Mouse (Mus musculus) urinary bladder, postnatal 4 days (tissue): ENCODE data around the gene Rbfox1.

Source experiments
- DNase-seq, 2 experiments: peaks; one replicate each; pipeline ENCODE4 v3.0.0; 2021 to 2022; ENCODE audit warnings: low spot score in 2 of 2

Gene Rbfox1

DNA sequence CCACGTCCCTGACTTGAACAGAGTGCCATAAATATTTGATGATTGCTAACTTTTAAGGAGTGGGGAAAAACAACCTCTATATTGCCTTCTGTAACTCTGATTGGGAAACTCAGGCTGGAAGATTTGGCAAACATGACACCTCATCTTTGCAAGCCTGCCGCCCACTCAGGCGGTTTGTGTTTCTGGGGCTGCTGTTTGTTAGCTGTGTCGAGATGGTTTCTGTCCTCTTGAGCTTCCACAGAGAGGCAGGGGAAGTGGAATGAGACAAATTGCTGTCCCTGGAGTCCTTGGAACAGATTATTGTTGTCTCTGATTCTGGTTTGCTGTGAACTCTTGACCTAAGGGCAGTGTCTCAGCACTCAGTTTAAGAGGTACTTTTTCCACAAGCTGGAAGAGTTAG, 1327.6 kb downstream of the Rbfox1 start:
- no peak for DNase-seq

DNA sequence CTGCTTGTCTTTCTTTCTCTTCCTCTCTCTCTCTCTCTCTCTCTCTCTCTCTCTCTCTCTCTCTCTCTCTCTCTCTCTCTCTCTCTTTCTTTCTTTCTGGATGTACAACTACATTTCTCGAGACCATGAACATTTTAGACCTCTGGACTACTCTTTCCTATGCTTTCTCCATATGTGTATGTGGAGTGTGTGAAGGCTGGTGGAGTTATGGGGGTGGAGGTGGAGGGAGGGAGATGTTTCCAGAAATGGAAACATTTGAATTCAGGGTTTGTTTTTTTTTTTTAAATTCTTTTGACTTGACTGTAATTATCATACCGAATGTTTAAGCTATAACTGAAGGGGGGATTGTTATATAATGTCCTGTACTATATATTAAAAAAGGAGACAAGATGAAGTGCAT, 1338.1 kb downstream of the Rbfox1 start:
- no peak for DNase-seq

GRCm38 (mm10) chr16:7226000-7226399, 1340.8 kb downstream of the Rbfox1 start:
- no peak for DNase-seq

DNA sequence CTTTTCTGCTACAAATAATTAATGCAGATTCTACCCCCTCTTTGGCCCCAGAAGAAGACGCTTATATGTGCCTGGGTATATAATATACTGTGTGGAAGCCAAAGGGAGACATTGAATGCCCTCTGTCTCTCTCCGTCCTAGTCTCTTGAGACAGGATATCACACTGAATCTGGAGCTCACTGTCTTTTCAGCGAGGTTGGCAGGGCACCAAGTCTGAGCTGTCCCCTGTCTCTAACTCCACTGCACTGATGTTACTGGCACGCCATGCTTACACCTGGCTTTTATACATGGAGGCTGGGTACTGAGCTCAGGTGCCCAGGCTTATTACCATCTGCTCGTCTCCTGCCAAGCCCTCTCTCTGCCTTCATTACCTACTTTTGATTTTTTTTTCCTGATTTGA, 1343.1 kb downstream of the Rbfox1 start:
- no peak for DNase-seq

GRCm38 (mm10) chr16:7229232-7229631, 1344.1 kb downstream of the Rbfox1 start:
- no peak for DNase-seq

GRCm38 (mm10) chr16:7241627-7242026, 1356.5 kb downstream of the Rbfox1 start:
- no peak for DNase-seq

- no peak for DNase-seq
Observed at GRCm38 (mm10) chr16:7242501-7242900, 1357.3 kb downstream of the Rbfox1 start.

GRCm38 (mm10) chr16:7244382-7244781, 1359.2 kb downstream of the Rbfox1 start:
- DNase-seq: no peak

DNA sequence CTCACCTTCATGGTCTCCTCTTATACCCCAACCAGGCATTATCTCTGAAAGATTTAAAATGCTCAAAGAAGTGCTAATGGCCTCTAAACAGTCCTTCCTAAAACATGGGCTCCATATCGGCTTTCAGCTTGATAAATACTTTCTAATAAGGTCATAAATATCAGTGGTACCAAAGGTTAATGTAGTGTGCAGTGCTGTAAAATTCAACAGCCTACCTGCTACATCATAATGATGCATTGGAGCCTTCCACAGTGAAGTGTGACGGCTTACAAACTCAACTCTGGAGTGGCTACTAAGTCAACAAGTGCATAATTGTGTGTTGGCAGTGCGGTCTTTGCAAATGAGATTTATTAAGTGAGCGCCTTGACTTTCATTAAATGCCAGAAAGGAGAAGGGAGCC, 1366.5 kb downstream of the Rbfox1 start:
- DNase-seq: no peak

- no peak for DNase-seq
Observed at GRCm38 (mm10) chr16:7257366-7257765, 1372.2 kb downstream of the Rbfox1 start.

DNA sequence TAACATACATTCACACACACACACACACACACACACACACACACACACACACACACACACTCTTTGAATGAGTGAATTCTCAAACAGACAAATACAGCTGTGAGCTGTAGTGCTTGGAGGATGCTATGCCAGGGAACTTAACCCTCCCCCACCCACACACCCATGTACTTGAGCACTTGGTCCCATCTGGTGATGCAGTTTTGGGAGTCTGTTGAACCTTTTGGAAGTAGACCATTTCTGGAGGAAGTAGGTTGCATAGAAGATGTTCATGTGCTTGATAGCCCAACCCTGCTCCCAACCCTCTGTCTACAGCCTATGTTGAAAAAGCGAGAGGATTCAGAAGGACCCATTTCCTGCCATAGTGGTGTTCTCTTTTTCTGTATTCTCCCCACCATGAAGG, 1378.1 kb downstream of the Rbfox1 start:
- DNase-seq: no peak

- no peak for DNase-seq
Observed at GRCm38 (mm10) chr16:7265715-7266114, 1380.6 kb downstream of the Rbfox1 start.

GRCm38 (mm10) chr16:7275501-7275900, 1390.3 kb downstream of the Rbfox1 start:
- DNase-seq: no peak

- no peak for DNase-seq
Observed at GRCm38 (mm10) chr16:7275901-7276300, 1390.7 kb downstream of the Rbfox1 start.

GRCm38 (mm10) chr16:7279544-7279943, 1394.4 kb downstream of the Rbfox1 start:
- no peak for DNase-seq

GRCm38 (mm10) chr16:7282257-7282656, 1397.1 kb downstream of the Rbfox1 start:
- no peak for DNase-seq

DNA sequence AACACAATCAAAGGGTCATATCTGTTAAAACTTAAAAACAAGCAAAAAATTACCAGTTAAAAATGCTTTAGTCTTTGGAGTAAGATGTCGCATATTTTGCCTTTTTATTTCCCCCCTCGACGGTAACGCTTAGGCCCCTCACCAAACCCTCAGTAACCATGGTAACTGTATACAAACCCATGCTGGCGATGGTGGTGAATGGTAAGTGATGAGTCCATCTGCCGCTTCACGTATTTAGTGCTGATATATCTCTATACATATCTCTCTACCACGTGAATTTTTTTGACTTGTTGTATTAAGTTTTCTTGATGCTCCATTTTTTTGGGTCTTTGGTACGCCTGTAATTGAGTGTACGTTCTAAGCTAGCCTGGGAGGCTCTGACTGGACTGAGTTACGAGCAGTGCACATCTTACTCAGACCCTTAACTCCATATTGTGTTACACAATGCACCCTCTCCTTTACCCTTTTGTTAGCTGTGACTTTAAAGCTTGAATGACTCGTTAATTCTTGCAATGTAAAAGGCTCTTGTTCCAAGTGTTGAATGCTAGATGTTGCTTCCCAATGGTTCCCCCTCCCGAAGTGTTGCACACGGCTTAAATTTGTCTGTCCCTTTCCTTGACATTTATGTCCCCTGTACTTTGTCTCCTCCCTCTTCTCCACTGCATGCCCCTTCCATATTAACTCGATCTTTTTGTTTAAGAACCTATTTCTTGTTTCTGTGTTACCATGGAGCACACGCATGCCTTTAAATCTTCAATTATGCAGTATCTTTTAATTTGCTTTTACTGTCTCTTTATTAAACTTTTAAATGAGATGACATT, 1408.0 kb downstream of the Rbfox1 start:
- no peak for DNase-seq

GRCm38 (mm10) chr16:7302416-7302815, 1417.3 kb downstream of the Rbfox1 start:
- DNase-seq: no peak

- DNase-seq: no peak
Observed at GRCm38 (mm10) chr16:7329196-7329595, 1444.0 kb downstream of the Rbfox1 start.

GRCm38 (mm10) chr16:7341186-7341585, 1456.0 kb downstream of the Rbfox1 start:
- DNase-seq: no peak

DNA sequence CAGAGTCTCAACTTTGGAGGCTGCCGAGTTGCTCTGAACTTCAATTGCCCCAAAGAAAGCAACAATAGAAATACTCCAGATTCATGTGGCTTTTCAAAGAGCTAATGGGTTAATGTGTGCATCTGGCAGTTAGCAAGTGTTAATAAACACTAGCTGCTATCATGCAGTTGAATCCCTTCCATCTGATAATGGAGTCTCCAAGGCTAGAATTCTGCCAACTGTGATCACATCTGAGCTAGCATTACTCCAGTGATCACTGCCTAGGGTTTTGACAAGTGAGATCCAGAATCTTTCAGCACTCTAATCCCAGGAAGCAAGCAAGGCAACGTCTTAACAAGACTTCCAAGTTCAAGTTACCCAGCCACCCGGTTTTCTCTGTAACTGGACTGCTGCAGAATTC, 1460.1 kb downstream of the Rbfox1 start:
- DNase-seq: no peak

GRCm38 (mm10) chr16:7346001-7346625, 1461.0 kb downstream of the Rbfox1 start:
- DNase-seq: no peak

DNA sequence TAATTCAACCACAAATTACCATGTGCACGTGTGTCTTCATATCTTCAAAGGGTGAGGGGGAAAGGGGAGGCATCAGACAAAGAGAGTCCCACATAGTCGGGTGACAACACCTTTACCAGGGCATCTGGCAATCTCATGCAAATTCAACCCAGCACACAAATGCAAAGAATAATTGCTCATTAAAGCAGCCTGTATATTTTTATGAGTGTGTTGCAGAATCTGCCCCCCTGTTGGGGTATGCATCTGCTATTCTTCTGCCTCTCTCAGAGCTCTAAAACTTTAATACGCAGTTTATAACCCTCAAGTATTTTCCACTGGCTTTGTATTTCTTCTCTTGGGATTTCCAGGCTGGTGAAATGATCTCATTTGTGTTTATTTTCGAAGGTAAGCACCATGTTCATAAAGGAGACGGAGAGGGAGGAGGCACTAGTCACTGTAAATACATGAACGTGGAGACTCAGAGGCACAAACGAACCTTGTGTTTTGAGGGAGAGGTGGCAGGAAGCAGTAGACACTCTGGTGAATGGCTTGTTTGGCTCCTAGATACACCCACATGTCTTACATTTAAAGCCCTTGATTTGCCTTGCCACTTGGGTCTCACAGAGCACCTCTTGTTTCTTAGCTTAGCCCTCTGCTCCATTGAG, 1462.5 kb downstream of the Rbfox1 start:
- DNase-seq: no peak
